Mouse (Mus musculus): ENCODE measurements around the gene Cass4.

DNA sequence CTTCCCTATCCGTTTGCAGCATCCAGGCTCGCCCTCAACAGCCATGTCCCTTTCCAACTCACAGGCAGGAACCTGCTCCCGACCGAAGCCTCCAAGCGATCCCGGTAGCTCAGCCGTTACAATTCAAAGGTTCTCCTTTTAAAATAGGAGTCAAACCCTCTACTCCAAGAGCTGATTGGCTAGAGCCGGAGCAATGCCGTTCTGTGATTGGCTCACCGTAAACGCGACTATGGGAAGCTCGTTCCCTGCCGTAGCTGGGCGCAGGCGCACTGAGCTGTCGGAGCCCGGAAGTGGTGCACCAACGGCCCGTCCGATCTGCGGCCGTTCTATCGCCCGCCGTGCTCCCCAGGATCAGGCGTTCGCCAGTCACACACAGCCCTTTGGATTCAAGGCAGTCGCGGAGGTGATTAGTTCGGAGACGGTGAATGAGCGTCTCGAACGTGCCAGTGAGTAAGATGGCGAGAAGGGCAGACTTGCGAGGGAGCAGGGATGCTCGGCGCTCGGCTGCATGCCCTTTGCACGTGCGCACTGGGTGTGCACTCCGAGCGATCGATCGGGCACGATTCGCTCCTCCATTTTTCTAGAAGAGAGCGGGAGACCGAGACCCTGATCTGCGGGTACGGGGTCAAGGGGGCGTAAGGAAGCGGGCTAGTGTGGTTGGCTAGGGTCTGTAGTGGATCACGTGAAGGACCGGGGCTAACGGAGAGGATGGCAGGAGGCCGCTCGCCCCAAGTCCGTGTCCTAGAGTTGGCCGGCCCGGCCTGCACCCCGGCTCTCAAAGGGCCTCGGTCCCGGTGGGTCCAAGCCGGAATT lies 23.0 kb upstream of the Cass4 start, which contains the start of the genes Aurka and Cstf1:
- TF ChIP-seq EP300 (IDR thresholded peaks at IDR 0.05; ENCODE audit: insufficient read depth, low read depth, low read length) (peak; percentile 86), CTCF (IDR thresholded peaks at IDR 0.05) (no peak)
